Mouse (Mus musculus) stomach, embryonic 15.5 days (tissue): Measurements from ENCODE around the gene Nppc. TPM values are rescaled to one million over a fixed set of nuclear protein-coding genes. Genes with fewer than 3 reads are reported as not detected.

Experiments used
- ATAC-seq: fragments of 200-750 bp; cut with Nextera tagmentation; 2 replicates; pipeline ENCODE4 v1.8.0; 2017; ENCODE audit warnings: low read depth, moderate number of reproducible peaks, moderate TSS enrichment; ENCODE audit not compliant: insufficient read depth, low FRiP score
- H3K27ac ChIP-seq: fragments of 300-500 bp; sonication (generic); 2 replicates; pipeline ENCODE4 v1.5.1; 2015; ENCODE audit warnings: mild to moderate bottlenecking, inconsistent platforms
- H3K27me3 ChIP-seq: fragments of 300-500 bp; sonication (generic); replicated peaks from 2 replicates; pipeline ENCODE4 v1.6.1; 2015; ENCODE audit warnings: inconsistent platforms
- H3K36me3 ChIP-seq: fragments of 300-500 bp; sonication (generic); 2 replicates; pipeline ENCODE4 v1.6.1; 2015; ENCODE audit warnings: inconsistent platforms
- H3K4me1 ChIP-seq: fragments of 300-500 bp; sonication (generic); 2 replicates; pipeline ENCODE4 v1.6.1; 2015; ENCODE audit warnings: inconsistent platforms
- H3K4me2 ChIP-seq: fragments of 300-500 bp; sonication (generic); 2 replicates; pipeline ENCODE4 v1.6.1; 2015; ENCODE audit warnings: mild to moderate bottlenecking, inconsistent platforms
- H3K4me3 ChIP-seq: fragments of 300-500 bp; sonication (generic); replicated peaks from 2 replicates; pipeline ENCODE4 v1.5.1; 2015; ENCODE audit warnings: inconsistent platforms
- H3K9ac ChIP-seq: fragments of 300-500 bp; sonication (generic); 2 replicates; pipeline ENCODE4 v1.6.1; 2015; ENCODE audit warnings: inconsistent platforms
- H3K9me3 ChIP-seq: fragments of 300-500 bp; sonication (generic); 2 replicates; pipeline ENCODE4 v1.6.1; 2016; ENCODE audit warnings: inconsistent platforms
- WGBS: fragments of 180-500 bp; shearing (Covaris S2); methylation state at CpG from one replicate; pipeline ENCODE4 v1.1.7; 2015; 5-methylcytosine and 5-hydroxymethylcytosine counted together
- polyA plus RNA-seq: library from polyadenylated mRNA; unstranded; fragments of >200 nt; fragmentation: Nextera tagmentation; extraction: Ambion mirVana; gene quantifications from 2 replicates; pipeline ENCODE4 v1.2.1, GENCODE M21; 2015

The Nppc gene
- 2.5 and 3.0 TPM in 2 replicates for polyA plus RNA-seq

- Histone ChIP-seq H3K9me3 (no peaks in the 10 kb centered on the region), H3K9ac (peak within 1 kb of the TSS; percentile 5; the same call in 1 of the 2 replicates), H3K4me2 (peak within 1 kb of the TSS; percentile 99), H3K27me3 (peaks cover 37% of the 10 kb centered on the region), H3K4me3 (peak within 1 kb of the TSS; percentile 52), H3K36me3 (no peaks in the 10 kb centered on the region), H3K27ac (no peak within 1 kb of the TSS), H3K4me1 (peaks cover 19% of the 10 kb centered on the region)
- WGBS = 4% methylated on average over 59 of the region's 59 CpGs
- peak; percentile 86 for ATAC-seq
Observed at GRCm38 (mm10) chr1:86670279-86671038, at the start of gene Nppc. TSS of gene Nppc (minus strand) at chr1:86670571.

GRCm38 (mm10) chr1:86719391-86719790 is 49.0 kb upstream of the Nppc start:
- Histone ChIP-seq H3K4me3 (no peak overlapping the region), H3K9me3 (no peaks in the 10 kb centered on the region), H3K27ac (no peak overlapping the region), H3K27me3 (no peaks in the 10 kb centered on the region), H3K9ac (no peak overlapping the region), H3K4me1 (0 out of 2 replicates have a peak, but pooled peaks cover 3% of the 10 kb centered on the region), H3K36me3 (no peaks in the 10 kb centered on the region), H3K4me2 (no peak overlapping the region)
- 63% methylated on average over 4 of the region's 4 CpGs for WGBS
- no peak for ATAC-seq

GRCm38 (mm10) chr1:86718190-86718589 is 47.8 kb upstream of the Nppc start:
- Histone ChIP-seq H3K4me1 (0 out of 2 replicates have a peak, but pooled peaks cover 3% of the 10 kb centered on the region), H3K27me3 (no peaks in the 10 kb centered on the region), H3K27ac (no peak overlapping the region), H3K9ac (no peak overlapping the region), H3K36me3 (no peaks in the 10 kb centered on the region), H3K9me3 (no peaks in the 10 kb centered on the region), H3K4me3 (no peak overlapping the region), H3K4me2 (no peak overlapping the region)
- ATAC-seq = no peak
- WGBS = 75% methylated on average over 1 of the region's 1 CpGs

- H3K9me3 ChIP-seq = no peaks in the 10 kb centered on the region
- H3K9ac ChIP-seq = no peak overlapping the region
- no peak overlapping the region for H3K4me2 ChIP-seq
- no peaks in the 10 kb centered on the region for H3K4me1 ChIP-seq
- H3K27ac ChIP-seq = no peak overlapping the region
- H3K4me3 ChIP-seq = no peak overlapping the region
- no peaks in the 10 kb centered on the region for H3K27me3 ChIP-seq
- WGBS = 87% methylated on average over 4 of the region's 4 CpGs
- ATAC-seq = no peak
- H3K36me3 ChIP-seq = no peaks in the 10 kb centered on the region
Observed at GRCm38 (mm10) chr1:86713054-86713453, 42.7 kb upstream of the Nppc start.

GRCm38 (mm10) chr1:86712045-86712444 is 41.7 kb upstream of the Nppc start:
- no peaks in the 10 kb centered on the region for H3K27me3 ChIP-seq
- no peak overlapping the region for H3K9ac ChIP-seq
- H3K4me1 ChIP-seq = no peaks in the 10 kb centered on the region
- H3K36me3 ChIP-seq = no peaks in the 10 kb centered on the region
- ATAC-seq = no peak
- H3K4me3 ChIP-seq = no peak overlapping the region
- no peak overlapping the region for H3K27ac ChIP-seq
- WGBS = 76% methylated on average over 2 of the region's 2 CpGs
- H3K4me2 ChIP-seq = no peak overlapping the region
- no peaks in the 10 kb centered on the region for H3K9me3 ChIP-seq

- no peaks in the 10 kb centered on the region for H3K27me3 ChIP-seq
- no peak overlapping the region for H3K9ac ChIP-seq
- H3K9me3 ChIP-seq = no peaks in the 10 kb centered on the region
- H3K4me1 ChIP-seq = no peaks in the 10 kb centered on the region
- no peak overlapping the region for H3K4me2 ChIP-seq
- no peak overlapping the region for H3K27ac ChIP-seq
- no peaks in the 10 kb centered on the region for H3K36me3 ChIP-seq
- ATAC-seq = no peak
- no peak overlapping the region for H3K4me3 ChIP-seq
- WGBS = 86% methylated on average over 4 of the region's 4 CpGs
Observed at GRCm38 (mm10) chr1:86709546-86709945, 39.2 kb upstream of the Nppc start.

GRCm38 (mm10) chr1:86705461-86705860 is 35.1 kb upstream of the Nppc start:
- Histone ChIP-seq H3K9ac (no peak overlapping the region), H3K36me3 (no peaks in the 10 kb centered on the region), H3K9me3 (no peaks in the 10 kb centered on the region), H3K27ac (no peak overlapping the region), H3K27me3 (no peaks in the 10 kb centered on the region), H3K4me3 (no peak overlapping the region), H3K4me1 (0 out of 2 replicates have a peak, but pooled peaks cover 3% of the 10 kb centered on the region), H3K4me2 (no peak overlapping the region)
- 84% methylated on average over 3 of the region's 3 CpGs for WGBS
- no peak for ATAC-seq

- ATAC-seq = peak; percentile 51; the same call in 1 of the 2 replicates
- no peaks in the 10 kb centered on the region for H3K9me3 ChIP-seq
- H3K27me3 ChIP-seq = no peaks in the 10 kb centered on the region
- H3K9ac ChIP-seq = peak overlapping the region; percentile 63
- no peaks in the 10 kb centered on the region for H3K36me3 ChIP-seq
- 0 out of 2 replicates have a peak, but pooled peaks cover 3% of the 10 kb centered on the region for H3K4me1 ChIP-seq
- peak overlapping the region; percentile 86 for H3K27ac ChIP-seq
- 0% methylated on average over 27 of the region's 27 CpGs for WGBS
- peak overlapping the region; percentile 87 for H3K4me2 ChIP-seq
- H3K4me3 ChIP-seq = peak overlapping the region; percentile 78
Observed at GRCm38 (mm10) chr1:86703965-86704326, 33.6 kb upstream of the Nppc start.

- whole genome bisulfite sequencing = 3% methylated on average over 53 of the region's 54 CpGs
- Histone ChIP-seq H3K4me2 (peak within 1 kb of the TSS; percentile 87), H3K4me3 (peak within 1 kb of the TSS; percentile 78)
Observed at GRCm38 (mm10) chr1:86703300-86703964, 33.1 kb upstream of the Nppc start, which contains the start of gene Dis3l2. TSS of gene Dis3l2 (plus strand) at chr1:86703808.

GRCm38 (mm10) chr1:86700367-86700766 is 30.0 kb upstream of the Nppc start:
- H3K9ac ChIP-seq = no peak overlapping the region
- ATAC-seq = no peak
- WGBS = 52% methylated on average over 7 of the region's 7 CpGs
- H3K27me3 ChIP-seq = no peaks in the 10 kb centered on the region
- 0 out of 2 replicates have a peak, but pooled peaks cover 3% of the 10 kb centered on the region for H3K4me1 ChIP-seq
- no peaks in the 10 kb centered on the region for H3K9me3 ChIP-seq
- H3K4me3 ChIP-seq = no peak overlapping the region
- no peak overlapping the region for H3K27ac ChIP-seq
- no peak overlapping the region for H3K4me2 ChIP-seq
- H3K36me3 ChIP-seq = no peaks in the 10 kb centered on the region

More at GRCm38 (mm10) chr1:86703300-86703964, 33.1 kb upstream of the Nppc start, which contains the start of gene Dis3l2:
- no peaks in the 10 kb centered on the region for H3K36me3 ChIP-seq
- ATAC-seq = peak; percentile 92
- peak within 1 kb of the TSS; percentile 86 for H3K27ac ChIP-seq
- no peaks in the 10 kb centered on the region for H3K27me3 ChIP-seq
- H3K4me1 ChIP-seq = 0 out of 2 replicates have a peak, but pooled peaks cover 3% of the 10 kb centered on the region
- no peaks in the 10 kb centered on the region for H3K9me3 ChIP-seq
- H3K9ac ChIP-seq = peak within 1 kb of the TSS; percentile 63

GRCm38 (mm10) chr1:86699346-86700136 is 29.2 kb upstream of the Nppc start:
- Histone ChIP-seq H3K4me2 (no peak overlapping the region), H3K4me1 (0 out of 2 replicates have a peak, but pooled peaks cover 3% of the 10 kb centered on the region), H3K27ac (no peak overlapping the region), H3K9ac (no peak overlapping the region), H3K36me3 (no peaks in the 10 kb centered on the region), H3K9me3 (no peaks in the 10 kb centered on the region), H3K4me3 (no peak overlapping the region), H3K27me3 (no peaks in the 10 kb centered on the region)
- no peak for ATAC-seq
- 65% methylated on average over 11 of the region's 11 CpGs for WGBS
